Mouse (Mus musculus) neural tube, embryonic 10.5 days (tissue): Measurements from ENCODE around the gene Lmx1b.
A peak's percentile ranks its signal among the peaks of the same experiment; 100 is the strongest.

Experiments
- DNase-seq: peaks from one replicate; pipeline ENCODE4 v3.0.0-alpha.2; 2017; ENCODE audit warnings: low spot score; ENCODE audit errors: extremely low spot score

The Lmx1b gene

DNA sequence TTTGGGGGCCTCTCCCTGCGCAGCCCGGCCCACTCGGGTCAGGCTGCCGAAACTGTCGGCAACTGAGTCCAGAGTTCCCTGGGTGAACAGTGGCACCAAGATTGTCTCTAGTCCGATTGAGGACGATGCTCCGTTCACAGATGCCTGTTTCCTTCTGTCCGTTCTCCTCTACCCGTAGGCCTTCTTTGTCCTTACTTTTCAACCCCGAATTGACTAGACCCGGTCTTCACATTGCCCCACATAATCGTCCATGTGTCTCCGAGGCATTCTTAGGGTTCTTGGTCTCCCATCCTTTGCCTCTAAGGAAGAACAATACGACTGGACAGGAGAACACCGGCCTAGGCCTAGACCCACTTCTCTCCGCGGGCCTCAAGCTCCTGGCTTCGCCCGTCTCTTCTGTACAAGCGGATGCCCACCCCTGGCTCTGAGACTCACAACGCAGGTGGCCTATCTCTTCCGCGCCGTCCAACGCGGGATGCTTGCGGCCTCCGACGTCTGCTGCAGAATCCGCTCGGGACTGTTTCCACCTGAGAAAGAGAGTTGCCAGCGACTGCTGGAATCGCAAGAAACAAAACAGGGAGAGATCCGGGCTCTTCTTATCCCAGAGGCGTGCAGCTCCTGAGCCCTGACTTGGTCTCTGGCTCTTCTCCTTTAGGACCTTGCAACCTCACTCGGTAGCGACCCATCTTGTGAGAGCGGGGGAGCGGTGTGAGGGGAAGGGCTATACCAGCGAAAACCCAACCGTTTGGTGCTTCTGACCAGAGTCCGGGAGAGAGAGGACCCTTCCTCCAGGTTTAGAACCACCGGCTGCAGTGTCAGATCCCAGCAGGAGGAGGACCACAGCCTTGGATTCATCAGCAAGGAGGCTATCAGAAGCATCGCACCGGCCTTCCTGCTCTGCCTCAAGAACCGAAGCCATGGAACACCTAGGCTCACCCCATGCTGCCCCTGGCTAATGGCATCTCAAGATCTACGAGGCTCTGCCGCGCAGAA lies 3.7 kb upstream of the Lmx1b start:
- DNase-seq: peak; percentile 60

DNA sequence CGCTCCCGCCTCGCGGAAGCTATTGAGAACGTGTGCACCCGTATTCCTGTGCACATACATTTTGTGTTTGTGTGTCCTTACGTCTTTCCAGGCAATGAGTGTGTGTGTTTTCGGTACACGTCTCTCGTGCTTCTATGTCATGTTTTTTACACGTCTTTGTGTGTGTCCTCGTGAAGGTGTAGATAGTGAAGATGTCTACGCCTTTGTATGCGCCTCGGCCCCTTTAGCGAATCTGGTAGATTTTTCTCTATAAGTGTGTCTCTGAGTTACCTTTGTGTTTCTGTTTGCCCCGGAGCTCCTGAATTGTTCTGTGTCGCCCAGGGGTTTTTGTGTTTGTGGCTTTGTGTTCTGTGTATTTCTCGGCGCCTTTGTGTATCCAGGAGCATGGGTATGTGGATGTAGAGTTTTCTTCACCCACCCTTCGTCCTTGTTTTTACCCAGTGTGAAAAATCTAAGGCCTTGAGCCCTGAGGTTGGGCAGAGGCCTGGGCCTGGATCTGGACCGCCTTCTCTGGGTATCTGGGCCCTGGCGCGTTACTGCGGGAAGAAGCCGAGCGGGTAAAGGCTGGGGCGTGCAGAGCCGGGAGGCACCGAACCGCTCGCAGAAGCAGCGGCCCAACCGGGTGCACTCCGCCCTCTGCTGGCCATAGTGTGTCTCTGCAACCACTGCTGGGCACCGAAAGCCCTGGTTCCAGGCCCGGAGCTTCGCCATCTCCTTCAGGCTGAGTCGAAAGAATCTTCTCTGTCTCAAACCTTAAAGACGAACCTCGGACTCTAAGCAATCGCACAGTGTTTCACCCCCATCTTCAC lies 2.5 kb upstream of the Lmx1b start:
- DNase-seq: peak; percentile 88

DNA sequence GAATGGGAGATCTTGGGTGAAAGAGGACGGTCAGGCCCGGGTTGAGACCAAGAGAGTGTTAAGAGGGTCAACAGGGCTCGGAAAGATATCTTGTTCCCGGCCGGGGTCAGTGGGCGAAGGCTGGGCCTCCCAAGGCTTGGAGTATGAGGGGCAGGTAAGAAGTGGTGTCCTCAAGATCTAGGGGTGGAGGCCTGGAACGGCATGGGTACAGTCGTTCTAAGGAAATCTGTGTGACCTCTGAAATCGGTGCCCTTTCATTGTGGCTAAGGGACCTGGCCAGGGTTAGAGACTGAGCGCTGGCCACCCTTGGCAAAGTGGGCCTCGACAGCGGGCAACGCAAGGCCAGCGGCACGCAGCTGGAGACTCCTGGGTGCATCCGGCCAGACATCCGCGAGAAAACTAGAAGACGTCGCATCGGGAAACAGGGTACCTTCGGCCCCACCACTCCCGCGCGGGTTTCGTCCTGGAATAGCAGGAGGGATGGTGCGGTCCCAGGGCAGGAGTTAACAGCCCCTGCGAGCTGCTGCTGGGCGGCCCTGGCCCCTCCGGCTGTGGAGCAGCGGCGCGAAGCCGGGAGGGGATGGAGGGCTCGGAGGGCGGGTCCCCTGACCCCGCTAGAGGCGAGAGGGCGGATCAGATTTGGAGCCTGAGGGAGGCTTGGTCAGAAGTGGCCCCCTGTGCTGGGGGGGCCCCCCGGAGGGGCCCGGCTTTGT lies 1.7 kb upstream of the Lmx1b start:
- peak; percentile 76 for DNase-seq

DNA sequence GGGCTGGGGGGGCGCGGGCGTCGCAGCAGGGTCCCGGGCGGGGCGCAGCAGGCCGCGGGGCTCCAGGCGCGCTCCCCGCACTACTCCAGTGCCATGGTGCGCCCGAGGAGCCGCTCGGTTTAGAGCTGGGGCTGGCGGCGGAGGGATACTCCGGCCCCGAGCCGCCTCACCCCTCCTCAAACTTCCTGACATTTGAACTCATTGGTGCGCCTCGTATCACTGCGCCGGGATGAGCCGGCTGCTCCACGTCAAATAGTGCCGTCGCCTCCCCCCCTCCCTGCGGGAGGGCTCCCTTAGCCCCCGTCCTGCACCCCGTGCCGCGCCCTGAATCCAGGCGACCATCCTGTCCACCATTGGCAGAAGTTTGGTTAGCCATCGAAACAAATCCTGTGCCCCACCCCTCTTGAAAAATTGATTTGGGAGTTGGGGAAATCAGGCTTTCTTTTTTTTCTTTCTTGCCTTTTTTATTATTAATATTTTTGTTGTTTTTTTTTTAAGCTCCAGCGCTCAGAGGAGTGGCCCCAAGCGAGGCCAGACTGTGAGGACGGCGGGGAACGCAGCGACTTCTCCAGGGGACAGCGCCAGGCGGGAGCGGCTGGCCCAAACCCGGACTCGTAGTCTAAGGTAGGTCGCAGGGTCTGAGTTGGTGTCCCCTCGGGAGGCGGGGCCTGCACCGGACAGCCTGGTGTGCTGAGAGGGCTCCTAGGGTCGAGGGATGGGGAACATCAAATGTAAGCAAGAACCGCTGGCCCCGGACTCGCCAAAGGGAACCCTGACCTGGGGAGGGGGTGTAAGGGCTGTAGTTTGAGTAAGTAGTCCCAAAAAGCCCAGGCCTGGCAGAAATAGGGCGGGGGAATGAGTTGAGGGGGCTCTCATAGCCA lies 907 bp upstream of the Lmx1b start:
- DNase-seq: peak; percentile 82

DNA sequence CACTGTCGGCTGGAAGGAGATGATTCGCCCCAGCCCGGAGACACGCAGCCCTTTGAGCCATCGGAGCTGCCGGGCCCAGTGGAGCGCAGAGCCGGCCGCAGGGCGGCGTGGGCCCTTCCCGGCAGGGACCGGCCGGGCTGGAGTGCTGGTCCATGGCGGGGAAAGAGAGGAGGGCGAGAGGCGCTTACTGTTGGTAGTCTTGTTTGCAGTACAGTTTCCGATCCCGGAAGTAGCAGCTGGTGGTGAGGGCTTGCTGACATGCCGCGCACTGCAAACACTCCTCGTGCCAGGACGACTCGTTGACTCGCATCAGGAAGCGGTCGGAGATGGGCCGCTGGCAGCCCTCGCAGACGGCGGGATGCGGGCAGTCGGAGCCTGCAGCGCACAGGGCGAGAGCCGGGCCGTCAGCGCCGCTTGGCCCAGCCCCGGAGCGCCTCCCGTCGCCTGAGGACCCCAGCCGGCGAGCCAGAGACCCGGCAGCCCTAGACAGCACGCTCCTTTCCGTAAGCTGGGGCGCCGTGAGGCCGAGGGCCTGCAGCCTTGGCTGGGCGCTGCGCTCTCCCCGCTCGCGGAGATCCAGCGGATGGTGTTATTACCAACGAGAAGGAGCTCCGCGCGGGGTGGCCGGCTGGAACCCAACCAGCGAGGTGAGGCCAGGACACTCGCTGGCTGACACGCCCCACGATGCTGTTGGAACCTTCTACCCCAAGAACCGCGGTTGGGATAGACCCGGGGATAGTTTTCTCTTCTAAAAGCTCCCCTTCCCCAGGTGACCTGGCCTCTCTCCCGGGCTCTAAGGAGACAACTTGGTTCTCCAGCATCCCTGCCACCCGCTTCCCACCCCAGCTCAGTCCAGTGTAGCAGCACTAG lies 775 bp downstream of the Lmx1b start:
- DNase-seq: peak; percentile 84

DNA sequence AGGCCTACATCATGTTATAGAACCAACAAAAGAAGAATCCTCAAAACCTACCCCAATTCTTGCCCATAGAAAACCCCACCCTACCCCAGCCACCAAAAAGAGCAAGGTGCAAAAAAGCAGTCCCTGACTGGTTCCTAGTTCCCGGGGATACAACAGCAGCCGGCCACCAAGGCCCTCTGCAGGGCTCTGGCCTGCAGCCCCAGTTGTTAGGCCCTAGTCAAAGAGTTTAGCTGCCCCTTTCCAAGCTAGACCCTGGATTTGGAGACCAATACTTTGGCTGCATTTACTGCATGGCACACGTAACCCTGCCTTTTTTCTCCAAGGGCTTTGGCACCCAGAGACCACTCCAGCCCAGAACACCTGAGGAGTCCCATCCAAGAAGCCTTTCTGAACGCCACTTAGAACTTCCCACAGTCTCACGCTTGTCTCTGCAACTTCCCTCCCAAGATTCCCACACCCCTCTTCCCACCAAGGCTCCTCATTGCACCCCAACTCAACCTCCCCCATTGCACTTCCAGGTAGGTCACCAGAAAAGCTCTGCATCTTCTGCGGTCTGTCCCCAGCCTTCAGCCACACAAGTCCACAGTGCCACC lies 2.1 kb downstream of the Lmx1b start:
- DNase-seq: peak; percentile 61

DNA sequence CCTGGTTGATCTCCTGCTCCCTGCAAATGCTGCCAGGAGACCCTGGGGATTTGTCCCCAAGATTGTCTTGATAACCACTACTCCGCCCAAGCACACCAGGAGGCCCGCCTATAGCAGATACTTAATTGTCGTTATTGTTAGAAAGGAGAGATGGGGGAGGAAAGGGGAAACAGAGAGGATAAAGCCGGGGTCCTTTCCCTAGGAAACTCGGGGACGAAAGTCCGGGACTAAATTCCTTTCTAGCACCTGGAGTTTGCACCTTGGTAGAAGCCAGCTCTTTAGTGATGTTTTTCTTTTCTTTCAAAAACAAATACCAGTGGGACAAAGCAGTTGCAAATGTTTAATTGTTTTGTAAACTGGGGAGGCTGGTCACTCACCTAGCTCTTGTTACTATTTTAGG lies 3.0 kb downstream of the Lmx1b start:
- peak; percentile 55 for DNase-seq

DNA sequence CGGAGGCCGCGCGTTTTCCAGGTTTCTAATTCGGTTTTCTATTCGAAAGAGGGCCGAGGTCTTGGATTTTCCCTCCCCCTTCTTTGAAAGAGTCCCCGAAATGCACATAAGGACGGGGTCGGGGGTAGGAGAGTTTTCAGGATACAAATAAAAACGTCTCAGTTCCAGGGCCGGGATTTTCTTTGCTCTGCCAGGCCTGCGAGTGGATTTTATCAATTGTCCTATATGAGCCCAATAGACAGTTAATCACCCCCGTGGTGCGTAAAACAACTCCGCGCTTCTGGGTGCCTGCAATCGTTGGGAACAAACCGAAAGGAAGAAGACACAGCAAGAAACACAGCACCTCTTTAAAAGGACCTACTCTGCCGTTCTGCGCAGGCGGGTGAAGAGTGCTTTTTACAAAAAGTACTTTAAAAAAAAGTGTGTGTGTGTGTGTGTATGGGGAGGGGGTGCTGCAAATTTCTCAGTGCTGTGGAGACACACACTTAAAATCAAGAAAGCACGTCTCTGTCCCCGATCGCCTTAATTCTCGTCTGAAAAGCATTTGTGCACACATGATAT lies 3.6 kb downstream of the Lmx1b start:
- peak; percentile 55 for DNase-seq

DNA sequence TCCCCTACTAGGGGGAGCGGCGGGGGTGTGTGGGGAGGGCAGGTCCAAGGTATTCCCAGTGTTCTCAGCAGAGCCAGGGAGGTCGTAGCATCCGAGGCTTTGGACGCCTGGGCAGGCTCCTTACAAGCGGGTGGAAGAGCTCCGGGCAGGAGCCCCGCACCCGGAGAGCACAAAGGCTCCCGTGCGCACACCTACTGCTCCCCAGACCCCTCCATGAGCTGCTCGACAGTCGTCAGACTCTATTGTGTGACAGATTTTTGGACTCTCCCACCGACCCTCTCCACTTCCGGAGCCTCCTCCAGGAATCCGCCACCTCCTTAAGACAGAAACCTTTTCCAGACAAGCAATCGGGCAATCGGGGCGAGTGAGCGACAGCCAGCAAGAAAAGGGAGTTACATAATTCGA lies 4.2 kb downstream of the Lmx1b start:
- DNase-seq: peak; percentile 68

DNA sequence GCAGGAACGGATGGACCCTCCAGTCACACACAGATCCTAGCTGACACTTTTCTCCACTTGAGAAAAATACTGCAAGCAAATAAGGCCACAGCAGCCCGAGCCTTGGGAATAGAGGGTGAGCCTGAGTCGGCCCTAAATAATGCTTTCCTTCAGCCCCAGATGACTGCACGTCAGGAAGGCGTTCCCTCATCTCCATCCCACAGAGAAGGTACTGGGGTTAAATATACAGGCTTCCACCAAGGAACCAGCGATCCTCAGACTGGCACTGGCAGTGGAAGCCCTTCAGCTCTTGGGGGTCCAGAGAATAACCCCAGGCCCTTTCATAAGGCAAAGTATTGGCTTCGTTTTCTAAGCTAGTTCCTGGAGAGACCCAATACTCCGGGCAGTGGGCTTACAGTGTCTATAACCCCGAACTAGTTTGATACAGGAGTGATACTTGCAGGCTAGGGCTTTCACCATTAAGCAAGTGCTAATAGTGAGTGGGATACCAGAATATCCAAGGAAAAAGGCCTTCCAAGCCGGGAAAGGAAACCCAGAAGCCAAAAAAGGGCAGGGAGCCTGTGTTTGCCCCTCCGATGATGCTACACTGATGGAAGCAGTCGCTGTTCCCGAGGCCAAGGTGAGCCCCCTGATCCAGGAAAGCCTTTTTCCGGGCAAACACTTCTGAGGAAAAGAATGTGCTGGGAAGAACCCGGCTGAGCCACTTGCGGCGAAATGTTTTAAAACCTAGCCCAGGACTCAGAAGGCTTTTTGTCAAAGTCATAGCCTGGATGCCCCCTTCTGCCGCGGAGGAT lies 4.8 kb downstream of the Lmx1b start:
- DNase-seq: peak; percentile 68

DNA sequence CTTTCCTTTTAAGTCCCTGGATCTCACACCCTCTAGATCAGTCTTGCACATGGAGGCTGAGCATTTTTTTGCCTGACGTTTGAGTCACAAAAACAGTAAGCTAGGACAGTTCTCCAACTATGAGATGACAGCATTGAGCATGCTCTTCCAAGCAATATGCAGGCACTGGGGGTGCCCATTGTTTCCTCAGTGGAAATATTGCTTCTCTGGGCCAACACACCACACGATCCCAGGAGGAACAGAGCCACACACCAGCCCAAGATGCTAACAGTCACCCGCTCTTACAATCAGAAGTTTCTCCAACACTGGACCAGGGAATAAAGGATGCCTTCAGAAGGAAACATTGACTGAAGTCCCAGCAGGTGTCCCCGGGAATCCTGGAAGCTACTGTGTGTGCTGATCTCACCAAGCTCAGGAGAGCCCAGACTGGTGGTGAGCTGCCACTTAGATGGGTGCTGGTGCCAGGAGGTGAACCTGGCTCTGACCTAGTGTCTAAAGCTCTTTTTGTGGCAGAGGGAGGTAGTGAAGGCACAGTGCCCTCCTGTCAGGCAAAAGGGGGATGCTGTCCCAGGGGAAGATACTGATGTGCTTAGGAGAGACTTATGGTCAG lies 5.7 kb downstream of the Lmx1b start:
- no peak for DNase-seq

DNA sequence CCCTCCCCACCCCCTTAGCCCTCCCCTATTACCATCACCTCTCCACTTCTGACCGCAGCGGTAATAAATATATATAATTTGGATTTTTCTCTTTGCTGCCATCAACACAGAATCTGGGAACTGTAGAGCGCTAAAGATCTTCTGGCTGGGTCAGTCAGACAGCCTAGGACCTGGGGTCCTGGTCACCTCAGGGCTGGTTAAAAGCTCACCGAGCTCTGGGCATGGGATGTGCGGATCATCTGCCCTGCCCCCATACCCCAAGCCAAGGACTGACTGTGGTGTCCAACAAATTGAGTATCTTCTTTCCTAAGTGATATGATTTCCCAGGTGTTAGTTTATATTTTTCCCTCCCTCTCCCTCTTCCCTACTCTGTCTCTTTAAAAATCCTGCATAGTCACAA lies 6.4 kb downstream of the Lmx1b start:
- DNase-seq: peak; percentile 37

DNA sequence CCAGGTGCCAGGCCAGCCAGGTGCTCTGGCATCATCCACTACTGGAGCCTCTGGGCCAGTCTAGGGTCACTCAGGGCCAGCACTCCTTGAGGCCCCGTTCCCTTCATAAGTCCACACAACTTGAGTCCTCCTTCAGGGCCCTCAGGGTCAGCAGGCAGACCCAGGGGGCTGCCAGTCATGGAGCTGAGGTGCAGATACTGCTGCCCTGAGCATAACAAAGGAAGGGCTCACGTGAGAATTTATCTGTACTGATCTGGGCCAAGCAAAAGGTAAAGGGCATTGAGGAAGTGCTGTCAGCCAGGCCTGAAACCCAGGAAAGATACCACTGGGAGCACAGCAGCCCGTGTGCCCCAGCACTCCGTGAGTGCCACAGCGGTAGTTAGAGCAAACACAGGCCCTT lies 7.1 kb downstream of the Lmx1b start:
- peak; percentile 34 for DNase-seq

DNA sequence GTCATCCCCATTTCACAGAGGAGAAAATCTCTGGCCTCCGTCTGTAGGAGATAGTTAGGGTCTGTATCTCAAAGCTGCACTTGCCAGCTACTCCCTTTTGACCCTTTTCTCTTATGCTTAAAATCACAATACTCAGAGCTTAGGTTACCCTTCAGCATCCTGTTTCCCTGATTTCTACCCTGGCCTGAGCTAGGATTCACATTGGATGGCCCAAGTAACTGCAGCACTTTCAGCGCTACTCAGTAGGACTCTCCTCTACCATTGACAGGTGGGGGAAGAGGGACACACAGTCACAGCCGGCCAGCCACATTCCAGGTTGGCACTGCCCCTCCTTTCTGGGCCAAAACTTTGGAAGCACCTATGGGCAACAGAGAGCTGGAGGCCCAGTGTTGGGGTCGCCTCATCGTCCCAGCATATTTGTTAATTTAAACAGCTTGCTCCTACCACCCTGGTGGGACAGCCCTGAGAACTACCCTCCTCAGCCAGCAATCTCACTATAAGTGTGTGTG lies 7.7 kb downstream of the Lmx1b start:
- DNase-seq: peak; percentile 44

DNA sequence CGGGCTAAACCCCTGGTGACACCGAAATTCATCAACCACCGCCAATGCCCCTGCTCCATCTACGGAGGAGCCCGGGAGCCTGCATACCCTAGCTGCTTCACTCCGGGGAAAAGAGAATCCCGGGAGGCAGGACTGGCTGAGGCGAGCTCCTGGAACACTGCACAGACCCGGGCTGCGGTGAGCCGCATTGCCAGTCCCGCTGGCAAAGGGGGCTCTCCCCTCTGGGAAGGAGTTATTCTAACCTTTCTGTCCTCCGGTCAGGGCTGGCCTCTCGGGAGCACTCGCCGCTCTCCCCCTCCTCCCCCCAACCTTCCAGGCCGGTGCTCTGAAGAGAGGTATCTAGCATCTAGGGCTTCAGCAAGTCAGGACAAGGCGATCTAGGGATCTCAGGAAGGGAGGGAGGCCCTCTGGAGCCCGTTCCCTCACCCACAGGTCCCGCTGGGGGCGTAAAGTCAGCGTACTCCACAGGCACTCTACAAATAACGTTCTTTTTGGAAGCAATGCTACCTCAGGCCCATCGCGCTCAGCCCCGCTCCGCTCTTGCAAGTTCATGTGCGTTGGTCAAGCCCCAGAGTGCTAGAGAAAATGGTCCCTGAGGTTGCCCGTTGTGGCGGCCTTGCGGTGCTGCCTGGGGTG lies 8.5 kb downstream of the Lmx1b start:
- peak; percentile 77 for DNase-seq

DNA sequence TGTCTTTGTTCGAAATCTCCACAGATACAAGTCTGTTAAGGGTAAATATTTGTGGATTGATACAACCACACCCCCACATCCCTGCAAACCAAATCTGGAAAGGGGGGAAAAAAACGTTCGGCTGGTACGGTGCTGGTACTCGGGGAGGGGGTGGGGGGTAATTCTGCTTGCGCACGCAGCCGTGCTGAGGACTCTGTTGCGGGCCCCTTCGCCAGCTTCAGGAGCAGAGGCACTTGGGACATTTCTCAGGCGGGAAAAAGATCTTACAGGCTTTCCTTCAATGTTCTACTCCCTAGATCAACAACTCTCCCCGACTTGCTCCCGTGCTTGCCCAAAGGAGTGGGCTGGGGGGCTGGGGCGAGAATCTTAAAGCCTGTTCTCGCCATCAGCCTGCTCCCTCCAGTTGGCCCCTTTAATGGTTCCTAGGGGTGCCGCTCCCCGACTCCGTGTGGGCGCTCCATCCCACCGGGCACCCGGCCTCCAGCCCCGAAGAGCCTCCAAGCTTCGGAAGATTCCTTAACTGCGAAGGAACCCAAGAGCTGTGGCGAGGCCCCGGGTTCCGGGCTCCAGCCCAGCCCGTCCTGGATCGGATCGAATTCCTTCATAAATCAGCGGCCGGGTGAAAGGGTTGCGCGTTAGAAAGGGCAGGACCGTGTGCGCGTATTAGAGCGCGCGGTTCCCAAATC lies 9.1 kb downstream of the Lmx1b start:
- peak; percentile 75 for DNase-seq
